Mouse (Mus musculus) C2C12 (cell line): ENCODE measurements at regions not wholly inside any gene's neighbourhood (a gene's known extent, or its start where the extent isn't known, plus 50 kb on each side); places are given as distances from the start of the nearest gene placed in this dataset.
A peak's percentile ranks its signal among the peaks of the same experiment; 100 is the strongest.

Experiments
- CTCF ChIP-seq: IDR thresholded peaks from one replicate; pipeline ENCODE4 v1.5.1; 2011; ENCODE audit not compliant: control insufficient read depth, insufficient read depth, insufficient read length
- MAX ChIP-seq: IDR thresholded peaks from one replicate; pipeline ENCODE4 v1.6.1; 2011; ENCODE audit warnings: mild to moderate bottlenecking, control low read depth
- USF1 ChIP-seq: IDR thresholded peaks from one replicate; pipeline ENCODE4 v1.6.1; 2011; ENCODE audit warnings: low read depth, mild to moderate bottlenecking, control low read depth, moderate library complexity

GRCm38 (mm10) chr16:76444668-76445067 lies 71.0 kb upstream of the Nrip1 start:
- peak; percentile 67 for TF ChIP-seq MAX
- TF ChIP-seq CTCF, result no peak
- no peak for TF ChIP-seq USF1
